Mouse (Mus musculus) cortical plate, adult 2 months (tissue): ENCODE results near the gene Arap2.

Experiments
- CTCF ChIP-seq: fragments of 200-500 bp; IDR thresholded peaks from 2 replicates; pipeline ENCODE4 v1.5.1; 2011; ENCODE audit warnings: mild to moderate bottlenecking, control low read depth, low read length; ENCODE audit not compliant: insufficient read depth; ENCODE audit errors: extremely low read depth
- POLR2A ChIP-seq: fragments of 200-500 bp; IDR thresholded peaks from 2 replicates; pipeline ENCODE4 v1.6.1; 2011; ENCODE audit warnings: mild to moderate bottlenecking, low read length, control low read depth; ENCODE audit not compliant: insufficient read depth; ENCODE audit errors: extremely low read depth

GRCm38 (mm10) chr5:62764161-62764560, 1.8 kb downstream of the Arap2 start:
- TF ChIP-seq CTCF, result no peak
- TF ChIP-seq POLR2A, result no peak
